Mouse (Mus musculus) bone marrow macrophage, adult 2 months (primary cell): ENCODE data around the gene Rara. TPM values are rescaled to one million over a fixed set of nuclear protein-coding genes. Genes with fewer than 3 reads are reported as not detected.
A peak's percentile ranks its signal among the peaks of the same experiment; 100 is the strongest.

Source experiments
- H3K27ac ChIP-seq: 2 replicates; pipeline ENCODE4 v1.5.1; 2012; ENCODE audit warnings: low read depth, low read length; ENCODE audit not compliant: insufficient read depth
- H3K4me1 ChIP-seq: 2 replicates; pipeline ENCODE4 v1.6.1; 2012; ENCODE audit warnings: low read length; ENCODE audit not compliant: control insufficient read depth, insufficient read depth
- H3K4me3 ChIP-seq: 2 replicates; pipeline ENCODE4 v1.5.1; 2012; ENCODE audit warnings: mild to moderate bottlenecking, low read length, moderate library complexity; ENCODE audit not compliant: insufficient read depth
- CTCF ChIP-seq: IDR thresholded peaks from 2 replicates; pipeline ENCODE4 v1.5.1; 2012; ENCODE audit warnings: low read depth, mild to moderate bottlenecking, low read length, moderate library complexity
- POLR2A ChIP-seq: IDR thresholded peaks from 2 replicates; pipeline ENCODE4 v1.6.1; 2012; ENCODE audit warnings: mild to moderate bottlenecking, low read depth, low read length, borderline replicate concordance
- polyA plus RNA-seq: library from polyadenylated mRNA; stranded (reverse); fragments of >200 nt; gene quantifications from 2 replicates; pipeline ENCODE4 v1.2.4, GENCODE M21; 2012; ENCODE audit not compliant: missing spikeins, insufficient read depth, insufficient read length

Gene Rara
- polyA plus RNA-seq, 1 experiment = 24.0 TPM

DNA sequence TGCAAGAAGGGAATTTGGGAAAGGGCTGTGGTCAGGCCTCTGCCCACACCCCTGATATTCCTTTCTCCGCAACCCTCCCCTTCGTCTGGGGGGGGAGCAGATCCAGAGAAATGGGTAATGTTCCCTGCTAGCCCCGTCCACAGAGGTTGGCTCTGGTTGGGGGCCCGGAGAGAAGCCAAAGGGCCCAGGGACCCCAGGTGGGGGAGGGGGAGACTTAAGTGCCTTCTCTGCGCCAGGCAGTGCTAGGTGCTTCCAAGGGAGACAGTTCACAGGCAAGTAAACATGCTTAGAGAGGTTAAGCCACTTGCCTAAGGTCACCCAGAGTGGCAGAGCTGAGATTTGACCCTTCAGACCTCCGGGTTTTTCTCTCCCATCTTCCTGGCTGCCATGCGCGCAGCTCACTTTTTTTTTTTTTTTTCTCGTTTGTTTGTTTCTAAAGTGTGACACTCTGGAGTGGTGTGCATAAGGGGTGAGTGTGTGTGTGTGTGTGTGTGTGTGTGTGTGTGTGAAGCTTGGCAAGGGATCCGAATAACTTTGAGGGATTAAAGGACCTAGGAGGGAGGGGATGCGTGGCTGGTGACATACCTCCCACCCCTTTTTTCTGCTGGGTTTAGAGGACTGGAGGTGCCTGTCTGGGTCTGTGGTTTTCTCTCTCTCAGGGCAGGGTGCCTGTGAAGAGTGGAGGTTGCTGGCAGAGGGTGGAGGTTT, 17.4 kb downstream of the Rara start:
- H3K4me3 ChIP-seq = no peak overlapping the region
- peak overlapping the region; percentile 95 for H3K27ac ChIP-seq
- peaks cover 75% of the 10 kb centered on the region for H3K4me1 ChIP-seq
- TF ChIP-seq CTCF (no peak), POLR2A (no peak)

DNA sequence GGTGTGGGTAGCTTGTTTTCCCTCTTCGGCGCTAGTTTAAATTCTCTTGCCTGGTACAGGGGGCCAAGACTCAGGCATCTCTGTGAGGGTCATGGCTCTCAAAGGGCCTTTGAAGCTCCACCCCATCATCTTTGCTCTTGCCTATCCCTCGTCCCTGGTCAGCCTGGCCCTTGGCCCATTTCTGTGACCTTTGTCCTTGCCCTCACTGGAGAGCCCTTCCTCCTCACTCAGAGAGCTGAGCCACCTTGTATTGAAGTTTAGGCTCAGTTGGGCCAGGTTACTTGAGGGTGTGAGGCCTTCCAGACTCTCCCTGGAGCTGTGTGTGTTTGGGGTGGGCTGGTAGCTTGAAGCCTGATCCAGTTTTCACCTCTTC, 18.0 kb downstream of the Rara start:
- H3K27ac ChIP-seq = no peak overlapping the region
- peaks cover 74% of the 10 kb centered on the region for H3K4me1 ChIP-seq
- no peak overlapping the region for H3K4me3 ChIP-seq
- TF ChIP-seq CTCF (no peak), POLR2A (no peak)

DNA sequence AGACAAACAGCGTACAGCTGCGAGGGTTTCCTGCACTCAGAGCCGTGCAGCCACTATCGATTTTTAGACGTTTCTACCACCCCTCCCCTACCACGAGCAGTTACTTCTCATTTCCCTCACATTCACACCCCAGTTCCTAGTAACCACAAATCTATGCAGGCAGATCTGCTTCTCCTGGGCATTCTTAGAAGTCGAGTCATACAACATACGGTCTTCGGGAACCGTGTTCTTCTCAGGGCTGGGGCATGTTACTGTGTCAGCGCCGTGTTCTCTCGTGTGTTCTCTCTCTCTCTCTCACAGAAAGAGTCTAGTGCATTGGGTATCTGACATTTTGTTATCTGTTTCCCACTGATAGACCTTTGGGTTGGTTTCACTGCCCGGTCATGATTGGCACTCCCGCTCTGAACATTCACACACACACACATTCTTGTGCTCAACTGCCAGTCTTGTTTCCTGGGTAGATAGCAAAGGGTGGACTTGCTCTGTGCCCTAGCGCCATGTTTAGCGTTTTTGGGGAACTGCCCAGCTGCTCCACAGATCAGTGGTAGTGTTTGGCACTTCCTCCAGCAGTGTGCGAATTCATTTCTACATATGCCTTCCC, 20.5 kb downstream of the Rara start:
- H3K4me1 ChIP-seq = peaks cover 82% of the 10 kb centered on the region
- peak overlapping the region; percentile 94 for H3K27ac ChIP-seq
- H3K4me3 ChIP-seq = peak overlapping the region; percentile 43
- TF ChIP-seq CTCF (no peak), POLR2A (no peak)

DNA sequence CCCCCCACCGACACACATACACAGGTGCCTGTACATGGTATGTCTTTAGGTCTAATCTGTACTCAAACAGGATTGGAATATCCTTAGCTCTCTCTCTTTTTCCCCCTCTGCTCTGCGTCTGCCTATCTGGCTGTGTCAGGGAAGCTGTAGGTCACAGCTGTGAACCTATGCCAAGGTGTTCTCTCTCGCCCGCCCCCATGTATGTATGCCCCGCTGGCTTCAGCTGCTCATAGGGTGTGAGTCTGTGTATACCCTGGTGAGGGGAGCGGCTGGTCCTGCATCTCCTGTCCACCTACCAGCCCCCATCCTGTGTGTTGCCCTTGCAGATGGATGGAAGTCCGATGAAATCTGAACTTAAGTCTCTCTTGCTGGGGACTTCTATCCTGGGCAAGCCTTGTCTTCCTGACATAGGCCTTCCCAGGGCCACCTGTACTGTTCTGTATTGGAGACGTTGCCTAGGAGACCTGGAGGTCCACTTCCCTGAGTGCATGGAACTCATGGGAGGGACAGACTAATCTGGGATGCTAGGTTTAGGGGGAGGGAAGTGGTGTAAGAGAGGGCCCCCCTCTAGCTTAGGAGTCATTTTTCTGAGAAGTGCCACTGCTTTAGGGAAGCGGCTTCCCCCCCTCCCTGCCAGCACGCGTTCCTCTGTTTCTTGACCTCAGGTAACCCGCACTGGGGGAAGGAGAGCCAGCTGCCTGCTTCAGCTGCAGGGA, 21.8 kb downstream of the Rara start:
- TF ChIP-seq CTCF = no peak
- TF ChIP-seq POLR2A = no peak
- Histone ChIP-seq H3K4me3 (no peak overlapping the region), H3K27ac (peak overlapping the region; percentile 94), H3K4me1 (peaks cover 80% of the 10 kb centered on the region)

DNA sequence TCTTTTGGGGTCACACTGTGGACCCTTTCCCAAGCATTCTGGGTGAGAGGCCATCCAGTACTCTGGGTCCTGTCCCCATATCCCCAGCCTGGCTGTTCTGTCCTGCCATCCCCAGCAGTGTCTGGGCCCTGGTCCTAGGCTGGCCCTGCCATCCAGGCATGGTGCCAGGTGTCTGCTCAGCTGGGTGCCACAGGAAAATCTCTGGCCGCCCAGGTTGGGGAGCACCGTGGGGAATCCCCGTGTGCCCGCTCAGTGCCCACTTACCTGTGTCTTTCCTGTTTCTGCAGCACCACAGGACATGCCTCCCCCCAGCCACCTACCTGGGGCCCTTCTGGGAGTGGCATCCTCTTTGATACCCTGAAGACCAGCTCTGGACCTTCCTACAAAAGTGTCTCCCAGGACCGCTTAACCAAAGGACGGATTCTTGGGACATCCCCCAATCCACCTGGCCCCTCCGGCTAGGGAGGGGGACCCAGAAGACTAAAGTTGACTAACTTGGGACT, 22.4 kb downstream of the Rara start:
- TF ChIP-seq CTCF = no peak
- TF ChIP-seq POLR2A = no peak
- H3K27ac ChIP-seq = peak overlapping the region; percentile 43
- no peak overlapping the region for H3K4me3 ChIP-seq
- H3K4me1 ChIP-seq = peaks cover 80% of the 10 kb centered on the region

DNA sequence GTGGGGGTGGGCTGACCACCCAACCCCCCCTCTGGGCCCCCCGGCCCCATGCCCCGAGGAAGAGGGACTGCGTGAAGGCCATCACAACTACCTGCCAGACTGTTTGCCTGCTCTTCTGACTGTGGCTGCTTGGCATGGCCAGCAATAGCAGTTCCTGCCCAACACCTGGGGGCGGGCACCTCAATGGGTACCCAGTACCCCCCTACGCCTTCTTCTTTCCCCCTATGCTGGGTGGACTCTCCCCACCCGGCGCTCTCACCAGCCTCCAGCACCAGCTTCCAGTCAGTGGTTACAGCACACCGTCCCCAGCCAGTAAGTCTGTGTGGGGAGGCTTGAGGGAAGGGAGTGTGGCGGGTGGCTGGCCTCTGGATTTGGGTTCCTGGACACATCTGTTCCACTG, 22.9 kb downstream of the Rara start:
- peaks cover 80% of the 10 kb centered on the region for H3K4me1 ChIP-seq
- H3K27ac ChIP-seq = no peak overlapping the region
- TF ChIP-seq CTCF (no peak), POLR2A (no peak)
- no peak overlapping the region for H3K4me3 ChIP-seq

DNA sequence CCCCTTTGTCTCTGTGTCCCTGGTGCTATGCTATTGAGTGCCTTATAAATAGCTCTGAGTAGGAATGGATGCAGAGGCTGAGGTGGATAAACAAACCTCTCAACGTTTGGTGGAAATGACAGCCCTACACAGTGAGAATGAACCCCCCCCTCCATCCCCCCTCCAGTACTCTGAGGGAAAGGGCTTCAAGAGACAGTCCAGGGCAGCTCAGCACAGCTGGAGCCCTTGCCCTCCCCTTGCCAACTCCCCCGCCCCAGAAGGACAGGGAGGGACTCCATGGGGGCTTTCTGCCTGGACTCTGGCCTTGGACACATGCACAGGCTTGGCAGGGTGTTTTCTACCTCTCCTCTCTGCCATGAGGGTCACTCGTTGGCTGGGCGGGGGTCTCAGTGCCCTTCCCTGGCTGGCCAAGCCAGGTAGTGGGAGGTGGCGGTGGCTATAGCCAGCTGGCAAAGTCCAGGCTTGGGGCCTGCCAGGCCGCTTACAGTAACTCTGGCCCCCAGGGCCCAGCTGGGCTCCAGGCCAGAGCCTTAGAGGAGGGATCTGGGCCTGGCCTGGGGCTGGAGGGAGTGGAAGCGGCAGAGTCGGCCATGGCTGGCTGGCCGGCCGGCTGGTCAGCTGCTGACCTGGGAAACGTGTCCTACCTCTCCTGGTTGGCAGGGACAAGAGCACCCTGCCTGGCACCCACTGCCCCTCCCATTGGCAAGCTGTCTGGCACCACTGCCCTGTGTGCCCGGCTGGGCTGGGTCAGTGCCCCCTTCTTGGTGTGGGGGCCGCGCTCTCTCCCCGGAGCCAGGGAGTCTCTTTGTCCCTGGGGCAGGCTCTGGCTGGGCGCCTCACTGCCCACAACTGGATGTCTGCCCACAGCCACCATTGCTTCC, 23.6 kb downstream of the Rara start:
- TF ChIP-seq POLR2A (no peak), CTCF (no peak)
- Histone ChIP-seq H3K4me3 (no peak overlapping the region), H3K4me1 (peaks cover 75% of the 10 kb centered on the region), H3K27ac (no peak overlapping the region)

DNA sequence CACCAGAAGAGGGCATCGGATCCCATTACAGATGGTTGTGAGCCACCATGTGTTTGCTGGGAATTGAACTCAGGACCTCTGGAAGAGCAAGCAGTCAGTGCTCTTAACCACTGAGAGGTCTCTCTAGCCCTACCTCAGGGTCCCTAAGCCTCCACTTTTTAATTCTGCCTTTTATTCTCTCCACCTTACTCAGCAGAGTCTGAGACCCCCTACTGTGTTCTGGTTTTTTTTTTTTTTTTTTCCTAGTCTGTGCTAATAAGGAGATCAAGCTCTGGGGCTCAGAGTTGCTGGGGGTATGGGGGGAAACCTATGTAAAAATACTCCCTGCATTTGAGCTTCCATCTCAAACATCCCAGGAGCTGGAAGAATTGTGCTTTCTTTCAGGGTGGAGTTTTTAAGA, 24.5 kb downstream of the Rara start:
- no peak for TF ChIP-seq CTCF
- no peak for TF ChIP-seq POLR2A
- Histone ChIP-seq H3K4me1 (peaks cover 73% of the 10 kb centered on the region), H3K4me3 (no peak overlapping the region), H3K27ac (no peak overlapping the region)

DNA sequence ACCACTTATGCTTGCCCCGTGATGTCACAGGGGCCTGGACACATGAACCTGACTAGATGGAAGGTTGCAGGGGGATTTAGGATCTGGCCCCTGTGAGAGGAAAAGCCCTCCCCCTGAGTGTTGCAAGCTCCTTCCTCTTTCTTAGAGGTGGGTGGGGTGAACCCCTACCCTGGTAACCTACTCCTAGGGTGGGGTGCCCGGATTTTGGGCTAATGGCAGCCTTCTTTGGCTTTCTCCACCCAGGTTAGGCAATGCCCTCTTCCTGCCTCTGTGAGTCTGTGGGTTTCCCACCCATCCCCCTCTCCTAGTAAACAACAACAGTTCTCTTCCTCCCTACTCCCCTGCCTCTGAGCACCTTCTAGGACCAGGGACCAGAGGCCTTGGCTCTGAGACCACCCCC, 25.1 kb downstream of the Rara start:
- TF ChIP-seq CTCF = no peak
- TF ChIP-seq POLR2A = no peak
- H3K4me1 ChIP-seq = peaks cover 66% of the 10 kb centered on the region
- H3K4me3 ChIP-seq = no peak overlapping the region
- H3K27ac ChIP-seq = 0 out of 2 replicates have a peak overlapping the region, but pooled peaks have one; percentile 6

DNA sequence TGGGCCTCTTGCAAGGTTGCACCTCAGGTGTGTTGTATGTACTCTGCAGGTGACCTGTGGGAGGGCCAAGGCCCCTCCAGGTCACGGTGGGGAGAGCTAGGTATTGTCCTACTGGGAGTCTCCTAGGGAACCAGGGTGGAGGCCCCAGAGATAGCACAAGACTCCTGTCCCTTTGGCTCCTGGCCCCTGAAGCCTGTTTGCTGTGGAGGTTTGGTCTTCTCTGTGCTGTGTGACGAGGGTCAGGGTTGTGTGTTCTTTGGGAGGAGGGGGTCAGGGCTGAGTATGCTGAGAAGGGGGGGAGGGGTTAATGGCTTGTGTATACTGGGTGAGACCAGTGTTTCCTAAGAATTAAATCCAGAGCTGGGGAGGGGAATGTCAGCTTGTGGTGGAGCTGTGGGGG, 25.7 kb downstream of the Rara start:
- no peak for TF ChIP-seq POLR2A
- TF ChIP-seq CTCF = no peak
- Histone ChIP-seq H3K4me1 (peaks cover 66% of the 10 kb centered on the region), H3K27ac (no peak overlapping the region), H3K4me3 (no peak overlapping the region)
